Mouse (Mus musculus) hindbrain, embryonic 14.5 days (tissue): ENCODE results near the gene Vstm4. TPM values are rescaled to one million over a fixed set of nuclear protein-coding genes. Genes with fewer than 3 reads are reported as not detected.

Source experiments
- ATAC-seq: fragments of 200-750 bp; cut with Nextera tagmentation; 2 replicates; pipeline ENCODE4 v1.8.0; 2017; ENCODE audit warnings: moderate number of reproducible peaks, mild to moderate bottlenecking, moderate TSS enrichment, moderate library complexity; ENCODE audit not compliant: low FRiP score
- DNase-seq: peaks from one replicate; pipeline ENCODE4 v3.0.0-alpha.2; 2015; ENCODE audit warnings: low spot score
- H3K27ac ChIP-seq: fragments of 300-500 bp; sonication (generic); 2 replicates; pipeline ENCODE4 v1.5.1; 2014; ENCODE audit warnings: mild to moderate bottlenecking, moderate library complexity
- H3K27me3 ChIP-seq: fragments of 300-500 bp; sonication (generic); 2 replicates; pipeline ENCODE4 v1.6.1; 2014; ENCODE audit warnings: mild to moderate bottlenecking, low read length, mixed read lengths; ENCODE audit not compliant: control insufficient read depth, insufficient read depth
- H3K36me3 ChIP-seq: fragments of 300-500 bp; sonication (generic); replicated peaks from 2 replicates; pipeline ENCODE4 v1.6.1; 2014; ENCODE audit not compliant: control insufficient read depth, insufficient read depth
- H3K4me1 ChIP-seq: fragments of 300-500 bp; sonication (generic); replicated peaks from 2 replicates; pipeline ENCODE4 v1.6.1; 2014; ENCODE audit warnings: antibody characterized with exemption, low read length, mixed read lengths; ENCODE audit not compliant: control insufficient read depth, insufficient read depth
- H3K4me2 ChIP-seq: fragments of 300-500 bp; sonication (generic); replicated peaks from 2 replicates; pipeline ENCODE4 v1.6.1; 2014; ENCODE audit warnings: mild to moderate bottlenecking, moderate library complexity
- H3K4me3 ChIP-seq: fragments of 300-500 bp; sonication (generic); replicated peaks from 2 replicates; pipeline ENCODE4 v1.5.1; 2014; ENCODE audit warnings: mild to moderate bottlenecking, low read length
- H3K9ac ChIP-seq: fragments of 300-500 bp; sonication (generic); 2 replicates; pipeline ENCODE4 v1.6.1; 2014
- H3K9me3 ChIP-seq: fragments of 300-500 bp; sonication (generic); 2 replicates; pipeline ENCODE4 v1.6.1; 2016; ENCODE audit warnings: low read length; ENCODE audit not compliant: control insufficient read depth
- whole genome bisulfite sequencing: fragments of 180-500 bp; shearing (Covaris S2); extraction: QIAGEN DNeasy Blood & Tissue Kit; methylation state at CpG from one replicate; pipeline ENCODE4 v1.1.7; 2014; 5-methylcytosine and 5-hydroxymethylcytosine counted together
- polyA plus RNA-seq: library from polyadenylated mRNA; unstranded; fragments of >200 nt; fragmentation: Nextera tagmentation; extraction: Ambion mirVana; gene quantifications from 2 replicates; pipeline ENCODE4 v1.2.1, GENCODE M21; 2014

The Vstm4 gene
- polyA plus RNA-seq, 1 experiment from 2014 or later, result 12.8 TPM

DNA sequence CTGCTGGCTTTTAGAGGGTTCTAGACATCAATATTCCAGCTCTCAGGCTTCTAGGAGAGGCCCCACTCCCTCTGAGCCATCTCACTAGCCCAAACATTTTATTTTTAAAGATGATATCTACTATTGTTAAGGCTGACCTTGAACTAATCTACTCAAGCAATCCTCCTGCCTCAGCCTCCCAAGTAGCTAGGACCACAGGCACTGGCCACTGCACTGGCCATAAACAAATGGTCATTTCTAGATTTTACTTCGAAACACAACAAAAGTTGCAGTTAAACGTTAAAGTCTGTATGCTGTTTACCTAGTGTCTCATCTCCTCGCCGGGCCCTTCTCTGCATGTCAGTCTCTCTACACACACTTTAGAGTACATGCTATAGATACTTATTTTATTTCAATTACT is 2.5 kb upstream of the Vstm4 start:
- H3K27ac ChIP-seq, result no peak overlapping the region
- H3K27me3 ChIP-seq, result peaks cover 20% of the 10 kb centered on the region; the same call in 1 of the 2 replicates
- H3K9me3 ChIP-seq, result no peaks in the 10 kb centered on the region
- H3K4me3 ChIP-seq, result no peak overlapping the region
- H3K4me2 ChIP-seq, result no peak overlapping the region
- DNase-seq, result no peak
- no peaks in the 10 kb centered on the region for H3K36me3 ChIP-seq
- H3K4me1 ChIP-seq, result 0 out of 2 replicates have a peak, but pooled peaks cover 4% of the 10 kb centered on the region
- no peak overlapping the region for H3K9ac ChIP-seq
- ATAC-seq, result no peak
- 93% methylated on average over 4 of the region's 4 CpGs for WGBS

DNA sequence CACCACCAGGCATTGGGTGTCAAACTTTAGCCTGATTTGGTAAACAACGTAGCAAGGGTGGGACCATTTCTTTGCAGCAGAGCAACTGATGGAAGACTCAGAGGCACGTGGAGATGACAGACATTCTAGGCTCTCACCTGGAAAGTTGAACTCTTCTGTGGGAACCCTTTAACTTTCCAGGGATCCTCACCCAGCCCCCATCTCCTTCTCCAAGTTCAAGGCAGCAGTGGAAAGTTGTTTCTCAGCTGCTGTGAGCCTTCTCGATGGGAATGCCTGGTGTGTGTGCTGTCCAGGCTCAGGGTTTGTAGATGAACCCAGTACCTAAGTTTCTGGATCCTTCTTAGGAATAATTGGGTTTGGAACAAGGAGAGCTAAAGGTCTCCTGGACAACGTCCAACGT is 310 bp upstream of the Vstm4 start:
- DNase-seq (no peak), ATAC-seq (no peak)
- peak overlapping the region; percentile 46 for H3K4me3 ChIP-seq
- WGBS, result 38% methylated on average over 5 of the region's 5 CpGs
- 0 out of 2 replicates have a peak, but pooled peaks cover 5% of the 10 kb centered on the region for H3K4me1 ChIP-seq
- no peaks in the 10 kb centered on the region for H3K36me3 ChIP-seq
- no peak overlapping the region; the same call in 1 of the 2 replicates for H3K9ac ChIP-seq
- H3K4me2 ChIP-seq, result peak overlapping the region; percentile 87
- H3K9me3 ChIP-seq, result no peaks in the 10 kb centered on the region
- H3K27me3 ChIP-seq, result peaks cover 22% of the 10 kb centered on the region; the same call in 1 of the 2 replicates
- no peak overlapping the region for H3K27ac ChIP-seq

DNA sequence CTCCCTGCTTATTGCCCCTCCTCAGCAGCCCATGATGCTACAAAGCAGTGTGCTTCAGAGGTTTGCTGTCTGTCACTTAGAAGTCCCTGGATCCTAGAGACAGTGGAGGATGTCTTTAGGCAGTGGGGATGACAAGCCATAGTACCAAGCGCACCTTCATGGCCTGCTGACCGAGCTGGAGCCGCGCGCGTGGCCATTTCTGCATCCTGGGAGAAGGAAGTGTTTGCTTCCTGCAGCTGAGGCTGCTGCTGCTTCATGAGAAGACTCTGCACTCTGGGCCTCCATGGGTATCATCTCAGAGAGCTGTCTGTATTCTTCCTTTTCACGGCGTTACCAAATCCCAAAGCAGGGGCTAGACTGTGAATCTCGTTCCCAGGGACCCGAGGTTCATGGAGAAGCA is 1.8 kb downstream of the Vstm4 start:
- DNase-seq (no peak), ATAC-seq (no peak)
- Histone ChIP-seq H3K9ac (no peak overlapping the region), H3K9me3 (no peaks in the 10 kb centered on the region), H3K4me1 (0 out of 2 replicates have a peak, but pooled peaks cover 9% of the 10 kb centered on the region), H3K4me3 (no peak overlapping the region), H3K27ac (no peak overlapping the region), H3K4me2 (no peak overlapping the region), H3K27me3 (peaks cover 22% of the 10 kb centered on the region; the same call in 1 of the 2 replicates), H3K36me3 (no peaks in the 10 kb centered on the region)
- WGBS, result 93% methylated on average over 10 of the region's 10 CpGs

DNA sequence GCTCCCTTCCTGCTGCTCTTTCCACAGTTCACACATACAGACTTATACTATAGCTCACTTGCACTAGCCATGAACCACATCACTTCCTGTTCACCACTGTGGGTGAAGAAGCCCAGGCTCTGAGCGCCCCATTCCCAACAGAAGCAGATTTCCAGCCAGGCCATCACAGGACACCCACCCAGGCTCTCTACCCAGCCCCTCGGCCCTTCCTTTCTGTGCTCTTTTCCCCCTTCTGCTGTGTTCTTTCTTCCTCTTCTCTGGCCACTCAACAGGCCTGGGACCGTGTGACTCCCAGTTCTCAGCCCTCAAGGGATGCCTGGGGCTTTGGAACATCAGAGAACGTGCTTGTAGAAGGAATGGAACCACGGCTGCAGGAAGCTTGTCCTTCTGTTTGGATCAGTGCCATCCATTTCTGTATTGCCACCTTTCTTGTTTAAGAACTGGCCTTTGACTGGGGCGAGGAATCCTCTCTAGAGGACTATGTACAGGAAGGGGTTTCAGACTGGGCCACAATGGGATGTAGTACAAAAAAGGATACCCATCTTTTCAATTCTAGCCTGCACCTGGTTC is 2.5 kb downstream of the Vstm4 start:
- DNase-seq (no peak), ATAC-seq (no peak)
- Histone ChIP-seq H3K4me1 (0 out of 2 replicates have a peak, but pooled peaks cover 9% of the 10 kb centered on the region), H3K36me3 (no peaks in the 10 kb centered on the region), H3K9ac (no peak overlapping the region), H3K4me2 (no peak overlapping the region), H3K27me3 (peaks cover 22% of the 10 kb centered on the region; the same call in 1 of the 2 replicates), H3K9me3 (no peaks in the 10 kb centered on the region), H3K4me3 (no peak overlapping the region), H3K27ac (no peak overlapping the region)
- 76% methylated on average over 6 of the region's 6 CpGs for WGBS

DNA sequence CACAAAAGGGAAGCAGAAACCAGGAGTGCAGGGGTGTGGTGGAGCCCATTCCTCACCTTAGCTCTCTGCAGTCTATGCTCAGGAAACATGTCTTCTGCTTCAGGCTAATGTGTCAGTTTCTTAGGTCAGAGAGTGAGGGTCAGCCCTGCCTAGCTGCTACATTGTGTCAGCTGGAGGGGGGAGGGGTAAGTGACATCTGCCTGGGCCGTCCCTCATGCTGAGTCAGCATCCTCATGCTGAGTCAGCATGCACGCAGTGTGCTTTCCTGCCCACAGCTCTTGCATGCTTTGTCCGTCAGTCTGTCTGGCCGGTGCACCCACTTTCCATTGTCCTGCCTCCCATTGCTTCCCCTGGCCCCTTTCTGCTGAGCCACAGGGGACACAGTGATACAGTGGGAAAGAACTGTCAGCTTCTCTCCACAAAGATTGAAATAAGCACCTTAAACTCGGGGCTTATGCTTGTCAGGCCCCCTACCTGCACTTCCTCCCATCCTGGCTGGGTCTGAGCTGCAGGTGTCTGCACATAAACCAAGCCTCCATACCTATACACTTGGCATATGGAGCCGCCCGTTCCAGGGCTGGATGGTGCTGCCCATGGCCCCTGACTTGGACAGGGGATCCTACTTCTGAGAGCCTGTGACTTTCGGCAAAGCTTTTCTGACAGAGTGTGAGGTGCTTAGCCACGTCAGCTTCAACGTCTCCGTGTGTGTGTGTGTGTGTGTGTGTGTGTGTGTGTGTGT is 3.4 kb downstream of the Vstm4 start:
- H3K4me3 ChIP-seq, result no peak overlapping the region
- 50% methylated on average over 11 of the region's 11 CpGs for WGBS

DNA sequence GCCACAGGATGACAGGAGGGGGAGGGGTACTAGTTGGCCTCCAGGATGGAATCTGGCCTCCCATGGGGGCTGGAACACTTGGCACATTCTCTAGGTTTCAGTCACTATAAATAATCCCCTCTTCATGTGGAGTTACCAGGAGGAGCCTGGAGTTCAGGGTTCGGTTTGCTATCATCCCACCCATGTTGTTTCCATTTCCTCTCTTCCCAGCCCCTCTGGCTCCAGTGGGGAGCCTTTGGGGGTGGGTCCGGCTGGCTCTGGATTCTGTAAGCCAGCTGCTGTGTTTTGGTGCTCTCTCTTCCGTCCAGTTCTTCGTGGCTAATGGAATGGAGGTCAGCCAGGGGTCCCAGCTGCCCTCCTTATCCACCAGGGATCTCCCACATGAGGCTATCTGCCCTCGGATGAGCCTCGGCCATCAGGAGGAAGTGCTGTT is 4.6 kb downstream of the Vstm4 start:
- Histone ChIP-seq H3K9ac (no peak overlapping the region), H3K27me3 (peaks cover 21% of the 10 kb centered on the region; the same call in 1 of the 2 replicates), H3K4me3 (no peak overlapping the region), H3K4me1 (0 out of 2 replicates have a peak, but pooled peaks cover 9% of the 10 kb centered on the region), H3K36me3 (no peaks in the 10 kb centered on the region), H3K27ac (no peak overlapping the region), H3K9me3 (no peaks in the 10 kb centered on the region), H3K4me2 (no peak overlapping the region)
- DNase-seq, result no peak
- 34% methylated on average over 6 of the region's 6 CpGs for WGBS
- ATAC-seq, result peak; percentile 34; the same call in 1 of the 2 replicates

More for the DNA sequence above, 3.4 kb downstream of the Vstm4 start:
- no peak overlapping the region for H3K4me2 ChIP-seq
- no peaks in the 10 kb centered on the region for H3K9me3 ChIP-seq
- no peak for DNase-seq
- ATAC-seq, result no peak
- peaks cover 22% of the 10 kb centered on the region; the same call in 1 of the 2 replicates for H3K27me3 ChIP-seq
- no peak overlapping the region for H3K9ac ChIP-seq
- H3K4me1 ChIP-seq, result 0 out of 2 replicates have a peak, but pooled peaks cover 9% of the 10 kb centered on the region
- no peaks in the 10 kb centered on the region for H3K36me3 ChIP-seq
- no peak overlapping the region for H3K27ac ChIP-seq

DNA sequence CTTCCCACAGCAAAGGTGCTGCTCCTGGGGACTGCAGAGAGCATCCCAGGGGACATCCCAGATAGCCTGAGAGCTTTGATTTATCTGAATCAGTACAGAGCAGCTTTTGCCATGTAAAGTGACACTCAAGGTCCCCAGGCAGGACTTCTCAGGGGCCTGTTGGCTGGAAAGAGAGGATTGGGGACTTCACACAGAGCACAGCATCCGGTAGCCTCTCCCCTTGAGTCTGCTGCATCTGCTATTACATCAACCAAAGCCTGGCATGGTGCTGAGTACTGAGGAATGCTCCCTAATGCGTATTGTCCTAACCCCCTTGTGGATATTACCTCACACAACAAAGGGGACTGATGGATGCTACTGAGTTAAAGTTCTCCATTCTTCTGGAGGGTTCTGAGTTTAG is 5.1 kb downstream of the Vstm4 start:
- H3K27ac ChIP-seq, result no peak overlapping the region
- 35% methylated on average over 2 of the region's 2 CpGs for WGBS
- ATAC-seq (no peak), DNase-seq (no peak)
- H3K36me3 ChIP-seq, result no peaks in the 10 kb centered on the region
- H3K4me1 ChIP-seq, result 0 out of 2 replicates have a peak, but pooled peaks cover 5% of the 10 kb centered on the region
- H3K9me3 ChIP-seq, result no peaks in the 10 kb centered on the region
- H3K4me2 ChIP-seq, result no peak overlapping the region
- no peak overlapping the region for H3K4me3 ChIP-seq
- H3K9ac ChIP-seq, result no peak overlapping the region
- H3K27me3 ChIP-seq, result peaks cover 18% of the 10 kb centered on the region; the same call in 1 of the 2 replicates

DNA sequence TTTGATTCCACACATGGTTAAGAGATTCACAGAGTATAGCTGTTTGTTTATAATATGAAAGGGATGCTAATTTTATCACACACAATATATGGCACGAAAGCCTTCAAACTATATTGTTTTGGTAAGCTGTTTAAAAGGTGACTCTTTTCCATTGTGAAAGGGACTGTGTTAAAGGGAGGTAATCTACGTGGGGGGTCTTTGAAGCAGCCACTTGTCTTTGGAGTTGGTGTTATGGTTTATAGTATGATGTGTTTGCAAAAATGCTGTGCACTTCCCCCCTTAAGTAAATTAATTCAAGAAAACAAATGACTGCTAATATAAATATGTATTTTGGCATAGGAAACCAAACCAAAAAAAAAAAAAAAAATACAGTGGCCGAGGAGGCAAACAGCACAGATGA is 8.8 kb downstream of the Vstm4 start:
- Histone ChIP-seq H3K9me3 (no peaks in the 10 kb centered on the region), H3K27ac (no peak overlapping the region), H3K36me3 (no peaks in the 10 kb centered on the region), H3K9ac (no peak overlapping the region), H3K4me3 (no peak overlapping the region), H3K4me2 (no peak overlapping the region), H3K4me1 (0 out of 2 replicates have a peak, but pooled peaks cover 5% of the 10 kb centered on the region), H3K27me3 (no peaks in the 10 kb centered on the region)
- 90% methylated on average over 3 of the region's 3 CpGs for WGBS
- DNase-seq (no peak), ATAC-seq (no peak)

DNA sequence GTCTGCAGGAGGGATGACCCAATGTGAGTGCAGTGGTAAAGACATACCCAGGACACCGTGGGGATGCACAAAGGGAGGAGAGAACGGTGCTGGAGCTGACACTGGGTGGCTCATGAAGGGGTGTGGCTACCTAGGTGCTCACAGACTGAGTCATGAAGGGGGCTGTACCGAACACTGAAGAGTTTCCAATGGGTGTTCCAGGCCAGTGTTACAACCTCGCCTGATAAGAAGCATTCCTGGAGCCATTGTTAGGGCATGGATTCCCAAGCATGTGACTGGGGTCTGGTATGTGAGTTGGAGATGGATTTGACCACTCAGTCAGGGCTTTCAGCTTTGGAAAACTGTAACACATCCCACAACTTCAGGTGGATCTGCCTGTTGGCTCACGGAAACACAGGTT is 15.4 kb downstream of the Vstm4 start:
- ATAC-seq (no peak), DNase-seq (no peak)
- Histone ChIP-seq H3K27me3 (no peaks in the 10 kb centered on the region), H3K4me1 (no peaks in the 10 kb centered on the region), H3K4me2 (no peak overlapping the region), H3K9ac (no peak overlapping the region), H3K27ac (no peak overlapping the region), H3K9me3 (no peaks in the 10 kb centered on the region), H3K36me3 (no peaks in the 10 kb centered on the region), H3K4me3 (no peak overlapping the region)
- 80% methylated on average over 5 of the region's 5 CpGs for WGBS
